Mouse (Mus musculus): ENCODE measurements around the gene Lce6a.

The Lce6a gene

GRCm38 (mm10) chr3:92621560-92621959 is at the start of gene Lce6a:
Lce6a (minus strand) TSS chr3:92621660.
- no peak for DNase-seq

- no peak for DNase-seq
Measured at GRCm38 (mm10) chr3:92670215-92670614, 48.8 kb upstream of the Lce6a start, which contains the start of gene Lce1a2. Lce1a2 (minus strand) TSS chr3:92670315.

GRCm38 (mm10) chr3:92656826-92657225 is 35.4 kb upstream of the Lce6a start, which contains the start of gene Lce1b:
Lce1b (minus strand) TSS chr3:92656926.
- DNase-seq, result no peak

GRCm38 (mm10) chr3:92648207-92648606 is 26.7 kb upstream of the Lce6a start, which contains the start of gene Lce1a1:
Lce1a1 (minus strand) TSS chr3:92648307.
- DNase-seq, result no peak

- no peak for DNase-seq
Measured at GRCm38 (mm10) chr3:92639854-92640253, 18.4 kb upstream of the Lce6a start.

- no peak for DNase-seq
Measured at GRCm38 (mm10) chr3:92638653-92638991, 17.2 kb upstream of the Lce6a start.

- DNase-seq, result no peak
Measured at GRCm38 (mm10) chr3:92637745-92638652, 16.5 kb upstream of the Lce6a start.

GRCm38 (mm10) chr3:92609804-92610203 is 11.7 kb downstream of the Lce6a start:
- DNase-seq, result no peak

- DNase-seq, result no peak
Measured at GRCm38 (mm10) chr3:92607392-92607791, 14.1 kb downstream of the Lce6a start, which contains the start of gene 2210017I01Rik. 2210017I01Rik (minus strand) TSS chr3:92607492.

GRCm38 (mm10) chr3:92602169-92602568 is 19.3 kb downstream of the Lce6a start:
- DNase-seq, result no peak

- no peak for DNase-seq
Measured at GRCm38 (mm10) chr3:92600456-92600855, 21.0 kb downstream of the Lce6a start.

GRCm38 (mm10) chr3:92599973-92600372 is 21.5 kb downstream of the Lce6a start:
- no peak for DNase-seq

GRCm38 (mm10) chr3:92598429-92598828 is 23.0 kb downstream of the Lce6a start:
- no peak for DNase-seq

GRCm38 (mm10) chr3:92588858-92589257 is 32.6 kb downstream of the Lce6a start, which contains the start of gene Smcp:
Smcp (minus strand) TSS chr3:92588997.
- no peak for DNase-seq

- no peak for DNase-seq
Measured at GRCm38 (mm10) chr3:92587190-92587589, 34.3 kb downstream of the Lce6a start.

- DNase-seq, result no peak
Measured at GRCm38 (mm10) chr3:92585055-92585454, 36.4 kb downstream of the Lce6a start.

- DNase-seq, result no peak
Measured at GRCm38 (mm10) chr3:92583164-92583826, 38.2 kb downstream of the Lce6a start.

GRCm38 (mm10) chr3:92579508-92579907 is 42.0 kb downstream of the Lce6a start:
- no peak for DNase-seq

GRCm38 (mm10) chr3:92578652-92579413 is 42.6 kb downstream of the Lce6a start:
- DNase-seq, result no peak

- DNase-seq, result no peak
Measured at GRCm38 (mm10) chr3:92573449-92574041, 47.9 kb downstream of the Lce6a start, which contains the start of gene Ivl. Ivl (minus strand) TSS chr3:92573735.

- DNase-seq, result no peak
Measured at GRCm38 (mm10) chr3:92572514-92573155, 48.8 kb downstream of the Lce6a start.

All from lung, postnatal 14 days (tissue).